Mouse (Mus musculus): ENCODE data around the gene Plxnc1. TPM values are rescaled to one million over a fixed set of nuclear protein-coding genes. Genes with fewer than 3 reads are reported as not detected.

Plxnc1 gene
- total and polyA plus RNA-seq, 2 experiments from 2014 or later = 12.9 to 78.5 TPM

DNA sequence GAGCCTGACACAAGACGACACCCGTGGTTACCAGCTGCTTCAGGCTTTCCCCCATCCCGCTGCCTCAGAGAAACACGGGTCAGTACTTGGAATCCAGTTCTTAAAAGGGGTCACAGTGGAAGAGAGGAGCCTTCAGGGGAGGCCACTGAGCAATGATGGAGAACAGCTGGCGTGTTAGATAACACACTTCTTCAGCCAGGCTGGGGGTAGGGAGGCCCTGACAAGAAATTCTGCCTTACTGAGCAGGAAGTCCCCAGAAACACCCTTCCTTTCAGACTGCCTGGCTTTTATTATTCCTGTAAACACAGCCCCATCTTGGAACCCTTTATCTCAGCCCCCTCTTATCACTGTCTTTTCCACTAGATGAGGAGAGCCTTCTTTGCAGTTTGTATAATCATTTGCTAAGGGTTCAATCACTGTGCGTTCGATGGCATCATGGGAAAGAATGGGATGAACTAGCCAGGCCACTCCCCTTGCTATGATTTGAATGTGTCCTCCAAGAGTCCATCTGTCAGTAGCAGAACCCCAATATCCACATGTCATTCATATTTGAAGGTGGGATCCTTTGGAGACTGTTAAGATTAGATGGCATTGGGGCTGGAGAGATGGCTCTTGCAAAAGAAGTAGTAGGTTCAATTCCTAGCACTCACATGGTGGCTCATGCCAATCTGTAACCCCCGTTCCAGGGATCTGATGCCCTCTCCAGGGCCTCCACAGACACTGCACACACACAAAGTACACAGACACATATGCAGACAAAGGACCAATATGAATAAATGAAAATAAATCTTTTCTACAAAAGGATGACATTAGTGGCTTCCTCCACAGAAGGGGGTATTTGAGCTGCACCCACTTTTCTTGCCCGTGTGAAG, 12.4 kb downstream of the Plxnc1 start:
- ATAC-seq (ENCODE audit: low FRiP score) (no peak), DNase-seq (ENCODE audit: low spot score) (peak; percentile 51)
- no peak; the same call in 1 of the 2 replicates for TF ChIP-seq CTCF (IDR thresholded peaks at IDR 0.05)
- Histone ChIP-seq H3K4me2 (ENCODE audit: low read depth, low read length, poor library complexity, severe bottlenecking) (no peak overlapping the region), H3K9me3 (ENCODE audit: low read length) (no peaks in the 10 kb centered on the region), H3K4me3 (ENCODE audit: low read depth, low read length) (no peak overlapping the region), H3K4me1 (ENCODE audit: insufficient read depth, low read length) (peaks cover 3% of the 10 kb centered on the region; the same call in 1 of the 2 replicates), H3K9ac (replicated peaks; ENCODE audit: low read length, poor library complexity, severe bottlenecking) (no peak overlapping the region), H3K36me3 (ENCODE audit: insufficient read depth, low read length) (no peaks in the 10 kb centered on the region), H3K27ac (ENCODE audit: low read depth, low read length) (no peak overlapping the region), H3K27me3 (ENCODE audit: insufficient read depth, low read length) (no peaks in the 10 kb centered on the region)
- 73% methylated on average over 9 of the region's 9 CpGs for WGBS

DNA sequence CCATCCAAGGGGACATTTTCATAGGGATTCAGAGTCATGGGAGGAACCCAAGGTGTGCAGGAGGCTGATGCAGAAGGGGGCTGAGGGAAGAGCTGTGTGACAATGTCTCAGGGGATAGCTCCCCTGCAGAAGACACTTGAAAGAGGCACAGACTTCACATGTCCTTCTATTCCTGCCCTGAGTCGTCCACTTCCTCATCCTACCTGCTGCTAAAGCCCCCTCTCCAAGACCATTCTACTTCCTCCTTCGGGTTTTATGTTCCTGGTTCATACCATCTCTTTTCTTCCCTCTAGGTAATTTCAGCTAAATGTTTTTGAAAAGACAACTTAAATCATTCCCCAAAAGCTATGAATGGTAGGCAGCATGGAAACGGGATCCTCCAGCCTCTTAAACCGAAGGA, 16.5 kb downstream of the Plxnc1 start:
- ATAC-seq (ENCODE audit: low FRiP score) = no peak
- no peak for TF ChIP-seq CTCF (IDR thresholded peaks at IDR 0.05)
- Histone ChIP-seq H3K9me3 (ENCODE audit: low read length) (no peaks in the 10 kb centered on the region), H3K36me3 (ENCODE audit: insufficient read depth, low read length) (no peaks in the 10 kb centered on the region), H3K27me3 (ENCODE audit: insufficient read depth, low read length) (no peaks in the 10 kb centered on the region), H3K4me2 (ENCODE audit: low read depth, low read length, poor library complexity, severe bottlenecking) (no peak overlapping the region), H3K27ac (ENCODE audit: low read depth, low read length) (no peak overlapping the region), H3K9ac (replicated peaks; ENCODE audit: low read length, poor library complexity, severe bottlenecking) (no peak overlapping the region), H3K4me1 (ENCODE audit: insufficient read depth, low read length) (peaks cover 8% of the 10 kb centered on the region), H3K4me3 (ENCODE audit: low read depth, low read length) (no peak overlapping the region)
- no peak for DNase-seq (ENCODE audit: low spot score)
- WGBS = 92% methylated on average over 4 of the region's 4 CpGs

DNA sequence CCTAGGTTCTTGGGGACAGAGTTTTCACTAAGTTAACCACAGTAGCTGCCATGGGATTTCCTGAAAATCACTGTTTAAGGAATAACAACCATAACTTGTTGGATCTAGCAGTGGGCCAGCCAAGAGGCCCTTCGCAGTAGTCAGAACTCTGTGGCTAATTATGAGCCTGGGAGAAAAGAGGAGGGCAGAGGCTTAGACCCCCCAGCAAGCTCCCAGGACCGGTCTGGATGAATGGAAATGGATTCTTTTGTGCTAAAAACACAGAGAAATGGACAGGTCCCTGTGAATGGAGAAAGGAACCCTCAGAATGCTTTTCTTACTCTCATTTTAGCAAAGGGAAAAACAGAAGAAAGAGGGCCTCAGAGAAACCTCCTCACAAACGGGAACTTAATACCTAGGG, 18.3 kb downstream of the Plxnc1 start:
- peaks cover 8% of the 10 kb centered on the region; the same call in 1 of the 2 replicates for H3K4me1 ChIP-seq (ENCODE audit: insufficient read depth, low read length)
- WGBS = 20% methylated on average over 3 of the region's 3 CpGs
- H3K4me3 ChIP-seq (ENCODE audit: low read depth, low read length) = no peak overlapping the region
- no peak overlapping the region for H3K9ac ChIP-seq (replicated peaks; ENCODE audit: low read length, poor library complexity, severe bottlenecking)
- H3K27me3 ChIP-seq (ENCODE audit: insufficient read depth, low read length) = no peaks in the 10 kb centered on the region
- no peak overlapping the region for H3K27ac ChIP-seq (ENCODE audit: low read depth, low read length)
- ATAC-seq (ENCODE audit: low FRiP score) (no peak), DNase-seq (ENCODE audit: low spot score) (no peak)
- peaks cover 4% of the 10 kb centered on the region; the same call in 1 of the 2 replicates for H3K36me3 ChIP-seq (ENCODE audit: insufficient read depth, low read length)
- H3K4me2 ChIP-seq (ENCODE audit: low read depth, low read length, poor library complexity, severe bottlenecking) = no peak overlapping the region
- TF ChIP-seq CTCF (IDR thresholded peaks at IDR 0.05) = no peak
- no peaks in the 10 kb centered on the region for H3K9me3 ChIP-seq (ENCODE audit: low read length)

DNA sequence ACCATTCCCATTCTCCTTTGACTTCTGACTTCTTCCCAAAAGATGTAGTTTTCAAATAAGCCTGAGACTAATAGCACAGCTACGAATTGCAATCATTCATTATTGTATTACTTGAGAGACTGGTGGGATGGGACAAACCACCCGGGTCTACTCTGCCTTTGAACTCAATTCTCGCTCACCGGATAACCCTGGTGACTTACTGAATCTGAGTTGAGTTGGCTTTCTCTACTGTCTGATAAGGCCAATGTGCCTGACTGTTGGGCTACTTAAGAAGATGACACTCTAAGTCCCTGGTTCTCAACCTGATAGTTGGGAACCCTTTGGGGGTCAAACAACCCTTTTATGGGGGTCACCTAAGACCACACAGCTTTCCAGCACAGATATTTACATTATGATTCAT, 19.8 kb downstream of the Plxnc1 start:
- ATAC-seq (ENCODE audit: low FRiP score) (no peak), DNase-seq (ENCODE audit: low spot score) (no peak)
- no peak for TF ChIP-seq CTCF (IDR thresholded peaks at IDR 0.05)
- peaks cover 8% of the 10 kb centered on the region; the same call in 1 of the 2 replicates for H3K4me1 ChIP-seq (ENCODE audit: insufficient read depth, low read length)
- H3K36me3 ChIP-seq (ENCODE audit: insufficient read depth, low read length) = peaks cover 14% of the 10 kb centered on the region
- no peak overlapping the region for H3K4me2 ChIP-seq (ENCODE audit: low read depth, low read length, poor library complexity, severe bottlenecking)
- H3K9ac ChIP-seq (replicated peaks; ENCODE audit: low read length, poor library complexity, severe bottlenecking) = no peak overlapping the region
- WGBS = 93% methylated on average over 4 of the region's 4 CpGs
- no peaks in the 10 kb centered on the region for H3K27me3 ChIP-seq (ENCODE audit: insufficient read depth, low read length)
- H3K4me3 ChIP-seq (ENCODE audit: low read depth, low read length) = no peak overlapping the region
- no peak overlapping the region for H3K27ac ChIP-seq (ENCODE audit: low read depth, low read length)
- H3K9me3 ChIP-seq (ENCODE audit: low read length) = no peaks in the 10 kb centered on the region

DNA sequence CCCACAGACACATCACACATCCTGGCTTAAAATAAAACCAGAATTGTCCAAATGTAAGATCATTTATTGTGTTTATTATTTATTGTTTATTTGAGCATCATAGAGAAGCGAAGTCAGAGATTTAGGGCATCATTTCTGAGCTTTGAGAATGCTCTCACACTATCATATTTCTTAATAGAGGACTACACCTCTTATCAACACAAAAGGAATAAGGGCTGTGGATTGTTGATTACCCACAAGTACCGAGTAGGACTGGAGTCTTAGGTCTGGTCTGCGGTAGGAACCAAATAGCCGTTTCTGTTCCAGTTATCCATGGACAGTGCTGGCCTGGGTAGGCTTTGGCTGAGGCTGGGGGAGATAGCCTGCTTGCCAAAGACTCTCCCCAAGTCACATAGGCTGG, 20.2 kb downstream of the Plxnc1 start:
- Histone ChIP-seq H3K4me3 (ENCODE audit: low read depth, low read length) (no peak overlapping the region), H3K9me3 (ENCODE audit: low read length) (no peaks in the 10 kb centered on the region), H3K27ac (ENCODE audit: low read depth, low read length) (no peak overlapping the region), H3K27me3 (ENCODE audit: insufficient read depth, low read length) (no peaks in the 10 kb centered on the region), H3K9ac (replicated peaks; ENCODE audit: low read length, poor library complexity, severe bottlenecking) (no peak overlapping the region), H3K4me1 (ENCODE audit: insufficient read depth, low read length) (peaks cover 8% of the 10 kb centered on the region; the same call in 1 of the 2 replicates), H3K36me3 (ENCODE audit: insufficient read depth, low read length) (peaks cover 15% of the 10 kb centered on the region), H3K4me2 (ENCODE audit: low read depth, low read length, poor library complexity, severe bottlenecking) (no peak overlapping the region)
- TF ChIP-seq CTCF (IDR thresholded peaks at IDR 0.05) = no peak
- DNase-seq (ENCODE audit: low spot score) (no peak), ATAC-seq (ENCODE audit: low FRiP score) (no peak)
- 88% methylated on average over 4 of the region's 4 CpGs for WGBS

DNA sequence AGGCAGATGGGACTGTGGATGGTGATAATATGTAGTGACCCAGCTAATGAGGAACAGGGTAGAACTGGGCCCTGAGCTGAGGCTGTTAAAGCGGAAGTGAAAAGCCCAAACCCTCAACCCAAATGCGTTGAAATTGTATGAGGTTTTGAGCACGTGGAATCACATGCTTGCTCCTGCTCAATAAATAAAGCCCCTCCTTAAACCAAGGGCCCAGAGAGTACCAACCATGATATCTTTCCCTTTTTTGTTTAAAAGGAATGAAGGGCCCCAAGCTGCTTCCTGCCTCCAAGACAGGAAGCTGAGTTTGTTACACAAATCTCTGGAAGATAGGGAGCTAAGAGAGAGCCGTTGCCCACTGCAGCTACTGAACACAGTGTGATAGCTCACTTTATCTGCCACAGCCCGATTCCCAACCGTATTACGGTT, 21.3 kb downstream of the Plxnc1 start:
- no peak overlapping the region for H3K27ac ChIP-seq (ENCODE audit: low read depth, low read length)
- H3K9ac ChIP-seq (replicated peaks; ENCODE audit: low read length, poor library complexity, severe bottlenecking) = no peak overlapping the region
- H3K36me3 ChIP-seq (ENCODE audit: insufficient read depth, low read length) = peaks cover 15% of the 10 kb centered on the region
- no peak overlapping the region for H3K4me3 ChIP-seq (ENCODE audit: low read depth, low read length)
- H3K4me1 ChIP-seq (ENCODE audit: insufficient read depth, low read length) = peaks cover 8% of the 10 kb centered on the region; the same call in 1 of the 2 replicates
- no peaks in the 10 kb centered on the region for H3K27me3 ChIP-seq (ENCODE audit: insufficient read depth, low read length)
- TF ChIP-seq CTCF (IDR thresholded peaks at IDR 0.05) = no peak
- 63% methylated on average over 7 of the region's 7 CpGs for WGBS
- no peaks in the 10 kb centered on the region for H3K9me3 ChIP-seq (ENCODE audit: low read length)
- no peak for DNase-seq (ENCODE audit: low spot score)
- ATAC-seq (ENCODE audit: low FRiP score) = no peak
- no peak overlapping the region for H3K4me2 ChIP-seq (ENCODE audit: low read depth, low read length, poor library complexity, severe bottlenecking)

Measured in midbrain, postnatal 0 days (tissue).